Mouse (Mus musculus) thymus, adult 2 months (tissue): ENCODE results near the gene Kctd14.

Experiments used
- CTCF ChIP-seq: fragments of 200-500 bp; IDR thresholded peaks from 2 replicates; pipeline ENCODE4 v1.5.1; 2012; ENCODE audit warnings: mild to moderate bottlenecking, control low read depth, low read length, moderate library complexity, borderline replicate concordance; ENCODE audit not compliant: control insufficient read depth, poor library complexity, insufficient read depth; ENCODE audit errors: extremely low read depth
- POLR2A ChIP-seq: fragments of 200-500 bp; IDR thresholded peaks from 2 replicates; pipeline ENCODE4 v1.6.1; 2012; ENCODE audit warnings: mild to moderate bottlenecking, low read length, control low read depth, moderate library complexity; ENCODE audit not compliant: control insufficient read depth, poor library complexity, insufficient read depth; ENCODE audit errors: extremely low read depth

DNA sequence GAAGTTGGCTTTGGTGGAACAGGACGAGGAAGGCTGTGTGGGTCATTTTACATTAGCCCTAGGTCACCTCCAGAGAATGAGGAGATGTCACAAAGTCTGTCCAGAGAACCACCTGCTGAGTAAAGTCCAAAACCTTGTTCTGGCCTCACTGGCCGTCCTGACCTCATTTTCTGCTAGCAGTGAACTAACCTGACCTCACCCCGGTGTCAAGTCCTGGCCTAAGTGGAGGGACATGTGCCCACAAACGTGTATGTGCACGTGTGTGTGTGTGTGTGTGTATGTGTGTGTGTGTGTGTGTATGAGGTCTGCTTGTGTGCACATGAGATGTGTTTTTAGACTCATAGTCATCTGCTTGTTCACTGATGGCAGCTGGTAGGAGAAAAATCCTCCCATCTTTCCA, 27.4 kb upstream of the Kctd14 start:
- TF ChIP-seq CTCF = no peak
- TF ChIP-seq POLR2A = no peak
